Mouse (Mus musculus): ENCODE measurements around the gene Twist1. TPM values are rescaled to one million over a fixed set of nuclear protein-coding genes. Genes with fewer than 3 reads are reported as not detected.

The Twist1 gene
- polyA plus RNA-seq, 1 experiment from 2014 or later, result 0.14 TPM

DNA sequence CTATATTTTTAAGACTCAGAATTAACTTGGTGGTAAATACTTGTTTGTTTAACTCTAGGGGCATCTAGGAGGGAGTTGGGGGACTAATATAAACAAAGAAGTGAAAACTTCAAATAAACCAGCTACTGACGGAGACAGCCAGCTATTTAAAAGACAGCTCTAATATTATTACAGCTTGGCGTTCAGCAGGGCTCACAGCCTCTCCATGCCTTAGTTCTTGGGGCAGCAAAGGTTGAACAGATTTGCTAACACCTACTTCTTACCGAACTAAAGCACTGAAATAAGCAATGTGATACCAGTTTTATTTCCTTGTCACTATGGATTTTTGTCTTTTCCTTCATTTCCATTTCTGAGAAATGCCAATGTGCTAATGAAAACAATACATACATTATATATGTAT lies 2.4 kb downstream of the Twist1 start:
- Histone ChIP-seq H3K27ac (ENCODE audit: low read length) (no peak overlapping the region), H3K36me3 (ENCODE audit: insufficient read depth, low read length) (no peaks in the 10 kb centered on the region), H3K27me3 (replicated peaks; ENCODE audit: insufficient read depth, low read length) (peaks cover 85% of the 10 kb centered on the region), H3K9me3 (ENCODE audit: low read length) (no peaks in the 10 kb centered on the region), H3K4me2 (replicated peaks; ENCODE audit: low read depth, low read length) (no peak overlapping the region), H3K4me1 (ENCODE audit: insufficient read depth, low read depth, low read length) (no peaks in the 10 kb centered on the region), H3K9ac (replicated peaks; ENCODE audit: low read depth) (no peak overlapping the region), H3K4me3 (ENCODE audit: low read depth, low read length) (no peak overlapping the region)
- 9% methylated on average over 3 of the region's 3 CpGs for WGBS
- no peak for TF ChIP-seq EP300 (IDR thresholded peaks at IDR 0.05)
- TF ChIP-seq CTCF (IDR thresholded peaks at IDR 0.05), result no peak
- ATAC-seq (no peak), DNase-seq (ENCODE audit: low spot score) (no peak)

DNA sequence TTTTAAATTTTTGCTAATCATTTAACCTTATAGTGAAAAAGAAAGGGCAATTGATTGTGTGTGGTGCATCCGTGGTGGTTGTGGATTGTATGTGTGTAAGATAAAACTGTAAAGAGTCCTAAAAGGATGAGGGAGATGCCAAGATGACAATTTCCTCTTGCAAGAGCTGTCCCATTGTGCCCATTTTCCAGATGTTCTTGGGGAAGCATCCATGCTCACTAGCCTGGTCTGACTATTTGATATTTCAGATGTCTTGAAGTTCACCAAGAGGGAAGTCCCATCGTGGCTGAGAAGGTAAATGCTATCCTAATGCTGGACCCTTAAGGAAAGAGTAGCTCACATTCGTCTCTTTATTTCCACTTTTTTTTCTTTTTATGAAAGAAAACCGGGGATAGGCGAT lies 3.5 kb downstream of the Twist1 start:
- H3K4me1 ChIP-seq (ENCODE audit: insufficient read depth, low read depth, low read length), result no peaks in the 10 kb centered on the region
- ATAC-seq, result no peak
- H3K27ac ChIP-seq (ENCODE audit: low read length), result no peak overlapping the region
- H3K9me3 ChIP-seq (ENCODE audit: low read length), result no peaks in the 10 kb centered on the region
- no peak overlapping the region for H3K4me2 ChIP-seq (replicated peaks; ENCODE audit: low read depth, low read length)
- WGBS, result 35% methylated on average over 5 of the region's 5 CpGs
- TF ChIP-seq EP300 (IDR thresholded peaks at IDR 0.05), result no peak
- no peak for TF ChIP-seq CTCF (IDR thresholded peaks at IDR 0.05)
- no peak overlapping the region for H3K9ac ChIP-seq (replicated peaks; ENCODE audit: low read depth)
- no peak overlapping the region for H3K4me3 ChIP-seq (ENCODE audit: low read depth, low read length)
- H3K36me3 ChIP-seq (ENCODE audit: insufficient read depth, low read length), result no peaks in the 10 kb centered on the region
- DNase-seq (ENCODE audit: low spot score), result no peak
- H3K27me3 ChIP-seq (replicated peaks; ENCODE audit: insufficient read depth, low read length), result peaks cover 83% of the 10 kb centered on the region

DNA sequence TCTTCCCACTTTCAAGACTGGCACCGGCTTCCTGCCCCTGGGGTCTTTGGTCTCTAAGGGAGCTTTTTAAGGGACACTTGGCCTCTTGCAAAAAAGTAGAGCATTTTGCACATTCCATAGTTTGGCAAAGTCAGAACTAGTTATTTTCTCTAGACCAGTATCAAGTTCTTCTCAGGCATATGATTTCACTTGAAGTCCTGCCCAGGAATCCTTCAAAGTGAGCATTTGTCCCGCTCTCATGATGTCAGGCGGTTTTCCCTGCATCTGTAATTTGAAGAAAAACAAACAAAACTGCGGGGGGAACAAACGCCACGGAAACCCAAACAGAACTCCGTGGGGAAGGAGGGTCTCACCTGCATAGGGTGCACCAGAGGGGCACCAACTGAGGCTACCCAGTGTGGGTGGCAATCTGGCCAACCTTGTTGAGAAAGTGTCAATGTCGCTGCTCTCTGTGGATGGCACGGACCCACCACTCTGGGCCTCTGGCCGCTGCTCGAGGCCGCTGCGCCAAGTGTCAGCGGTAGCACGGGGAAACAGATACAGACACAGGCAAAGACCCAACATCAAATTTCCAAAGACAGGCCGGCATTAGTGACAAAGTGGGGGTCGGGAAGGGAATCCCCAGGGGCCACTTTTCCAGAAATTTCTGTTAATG lies 4.8 kb downstream of the Twist1 start:
- no peaks in the 10 kb centered on the region for H3K36me3 ChIP-seq (ENCODE audit: insufficient read depth, low read length)
- TF ChIP-seq EP300 (IDR thresholded peaks at IDR 0.05) (no peak), CTCF (IDR thresholded peaks at IDR 0.05) (no peak)
- ATAC-seq (no peak), DNase-seq (ENCODE audit: low spot score) (no peak)
- peaks cover 82% of the 10 kb centered on the region for H3K27me3 ChIP-seq (replicated peaks; ENCODE audit: insufficient read depth, low read length)
- no peaks in the 10 kb centered on the region for H3K9me3 ChIP-seq (ENCODE audit: low read length)
- no peak overlapping the region for H3K27ac ChIP-seq (ENCODE audit: low read length)
- H3K4me1 ChIP-seq (ENCODE audit: insufficient read depth, low read depth, low read length), result no peaks in the 10 kb centered on the region
- H3K4me3 ChIP-seq (ENCODE audit: low read depth, low read length), result no peak overlapping the region
- H3K9ac ChIP-seq (replicated peaks; ENCODE audit: low read depth), result no peak overlapping the region
- 10% methylated on average over 17 of the region's 17 CpGs for WGBS
- H3K4me2 ChIP-seq (replicated peaks; ENCODE audit: low read depth, low read length), result no peak overlapping the region

DNA sequence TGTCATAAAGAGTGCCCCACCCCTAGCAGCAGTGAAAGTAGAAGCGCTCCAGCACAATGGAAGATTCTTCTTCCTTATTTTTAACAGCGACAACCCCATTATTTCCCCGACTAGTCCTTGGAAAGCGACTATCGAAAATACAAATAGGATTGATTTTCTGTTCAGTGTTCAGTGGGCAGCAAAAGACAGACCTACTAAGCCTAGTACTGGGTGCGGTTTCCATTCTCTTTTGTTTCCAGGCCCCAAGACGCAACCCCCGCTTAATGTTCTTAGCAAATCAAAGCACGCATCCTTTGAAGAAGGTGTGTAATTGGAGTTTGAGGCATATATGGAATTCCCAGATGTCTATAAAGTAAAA lies 5.3 kb downstream of the Twist1 start:
- Histone ChIP-seq H3K27ac (ENCODE audit: low read length) (no peak overlapping the region), H3K9me3 (ENCODE audit: low read length) (no peaks in the 10 kb centered on the region), H3K36me3 (ENCODE audit: insufficient read depth, low read length) (no peaks in the 10 kb centered on the region), H3K4me2 (replicated peaks; ENCODE audit: low read depth, low read length) (no peak overlapping the region), H3K4me3 (ENCODE audit: low read depth, low read length) (no peak overlapping the region), H3K9ac (replicated peaks; ENCODE audit: low read depth) (no peak overlapping the region), H3K27me3 (replicated peaks; ENCODE audit: insufficient read depth, low read length) (peaks cover 81% of the 10 kb centered on the region), H3K4me1 (ENCODE audit: insufficient read depth, low read depth, low read length) (no peaks in the 10 kb centered on the region)
- 24% methylated on average over 9 of the region's 9 CpGs for WGBS
- TF ChIP-seq EP300 (IDR thresholded peaks at IDR 0.05) (no peak), CTCF (IDR thresholded peaks at IDR 0.05) (no peak)
- ATAC-seq (no peak), DNase-seq (ENCODE audit: low spot score) (no peak)

DNA sequence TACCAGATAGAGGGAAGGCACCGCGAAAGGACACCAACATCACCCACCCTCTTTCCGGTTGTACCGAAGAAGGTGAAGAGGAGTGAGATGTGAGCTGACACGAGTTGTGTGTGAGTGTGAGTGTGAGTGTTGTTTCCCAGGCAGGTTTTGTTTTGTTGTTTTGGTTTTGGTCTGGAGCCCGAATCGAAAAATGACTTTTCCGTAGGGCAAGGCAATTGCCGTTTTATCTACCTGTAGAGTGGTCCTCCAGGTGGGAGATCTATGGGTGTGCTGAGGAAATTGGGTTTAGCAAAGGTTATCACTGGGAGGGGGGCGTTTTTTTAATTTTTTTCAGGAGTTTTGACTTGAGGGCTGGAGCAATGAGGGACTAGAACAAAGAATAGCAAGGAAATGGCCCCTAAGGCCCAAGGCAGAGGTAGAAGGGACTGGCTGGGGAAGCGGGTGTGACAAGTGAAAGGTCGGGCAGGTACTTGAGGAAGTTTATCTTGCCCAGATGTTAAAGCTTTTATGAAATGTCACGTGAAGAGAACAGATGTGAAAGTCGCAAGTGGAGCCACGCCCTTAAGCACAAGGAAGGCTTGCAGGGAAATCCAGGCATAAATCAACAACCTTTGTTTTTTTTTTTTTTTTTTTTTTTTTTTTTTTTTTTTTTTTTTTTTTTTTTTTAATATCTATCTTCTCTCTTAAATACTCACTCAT lies 6.3 kb downstream of the Twist1 start:
- 9% methylated on average over 15 of the region's 15 CpGs for WGBS
- H3K4me3 ChIP-seq (ENCODE audit: low read depth, low read length), result no peak overlapping the region
- TF ChIP-seq EP300 (IDR thresholded peaks at IDR 0.05) (no peak), CTCF (IDR thresholded peaks at IDR 0.05) (no peak)
- no peak overlapping the region for H3K9ac ChIP-seq (replicated peaks; ENCODE audit: low read depth)
- H3K27ac ChIP-seq (ENCODE audit: low read length), result no peak overlapping the region
- H3K27me3 ChIP-seq (replicated peaks; ENCODE audit: insufficient read depth, low read length), result peaks cover 81% of the 10 kb centered on the region
- no peaks in the 10 kb centered on the region for H3K9me3 ChIP-seq (ENCODE audit: low read length)
- ATAC-seq (no peak), DNase-seq (ENCODE audit: low spot score) (no peak)
- no peaks in the 10 kb centered on the region for H3K4me1 ChIP-seq (ENCODE audit: insufficient read depth, low read depth, low read length)
- H3K4me2 ChIP-seq (replicated peaks; ENCODE audit: low read depth, low read length), result no peak overlapping the region
- H3K36me3 ChIP-seq (ENCODE audit: insufficient read depth, low read length), result no peaks in the 10 kb centered on the region

DNA sequence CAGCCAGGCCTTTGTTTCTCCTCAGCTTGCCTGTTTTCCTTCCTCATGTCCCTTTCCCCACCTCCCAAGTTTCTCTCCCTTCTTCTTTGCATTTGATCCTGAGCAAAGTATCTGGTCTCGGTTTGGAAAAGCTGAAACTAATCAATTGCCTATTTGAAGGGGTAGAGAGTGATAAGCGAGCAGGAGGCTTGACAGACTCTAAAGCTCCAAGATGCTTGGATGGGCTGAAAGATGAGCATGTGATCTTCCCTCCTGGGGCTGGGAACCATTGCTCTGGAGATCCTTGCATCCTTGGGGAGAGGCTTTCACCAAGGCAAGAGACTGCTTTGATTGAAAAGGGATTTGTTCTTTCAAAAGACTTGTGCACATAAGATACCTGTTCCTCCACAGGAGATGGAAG lies 7.0 kb downstream of the Twist1 start:
- 29% methylated on average over 2 of the region's 2 CpGs for WGBS
- TF ChIP-seq CTCF (IDR thresholded peaks at IDR 0.05), result no peak
- no peak for TF ChIP-seq EP300 (IDR thresholded peaks at IDR 0.05)
- Histone ChIP-seq H3K27ac (ENCODE audit: low read length) (no peak overlapping the region), H3K27me3 (replicated peaks; ENCODE audit: insufficient read depth, low read length) (peaks cover 80% of the 10 kb centered on the region), H3K36me3 (ENCODE audit: insufficient read depth, low read length) (no peaks in the 10 kb centered on the region), H3K4me2 (replicated peaks; ENCODE audit: low read depth, low read length) (no peak overlapping the region), H3K9me3 (ENCODE audit: low read length) (no peaks in the 10 kb centered on the region), H3K4me1 (ENCODE audit: insufficient read depth, low read depth, low read length) (no peaks in the 10 kb centered on the region), H3K4me3 (ENCODE audit: low read depth, low read length) (no peak overlapping the region), H3K9ac (replicated peaks; ENCODE audit: low read depth) (no peak overlapping the region)
- ATAC-seq (no peak), DNase-seq (ENCODE audit: low spot score) (no peak)

All from lung, postnatal 0 days (tissue).